Mouse (Mus musculus): ENCODE data around the gene Cnot8.

Gene Cnot8

DNA sequence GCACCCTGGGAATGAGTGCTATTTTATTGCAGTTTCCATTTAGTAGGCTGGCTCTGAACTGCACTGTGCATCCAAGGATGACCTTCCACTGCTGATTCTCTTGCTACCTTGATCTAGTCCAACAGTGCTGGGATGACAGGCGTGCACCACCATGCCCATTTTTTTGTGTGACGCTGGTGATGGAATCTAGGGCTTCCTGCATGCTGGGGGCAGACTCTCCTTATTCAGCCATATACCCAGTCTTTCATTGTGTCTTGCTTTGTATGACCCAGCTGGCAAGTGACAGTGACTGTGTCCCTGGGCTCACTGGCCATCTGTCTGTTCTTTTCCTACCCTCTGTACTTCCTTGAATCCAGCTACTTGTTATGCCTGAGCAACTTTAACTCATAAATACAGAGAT, 19.8 kb downstream of the Cnot8 start:
- no peak for DNase-seq (ENCODE audit: low read depth, low spot score)
- H3K36me3 ChIP-seq (ENCODE audit: control insufficient read depth, insufficient read depth, low read length, poor library complexity, severe bottlenecking): peaks cover 11% of the 10 kb centered on the region
- no peaks in the 10 kb centered on the region for H3K27me3 ChIP-seq (ENCODE audit: control insufficient read depth, insufficient read depth, low read length, poor library complexity, severe bottlenecking)

DNA sequence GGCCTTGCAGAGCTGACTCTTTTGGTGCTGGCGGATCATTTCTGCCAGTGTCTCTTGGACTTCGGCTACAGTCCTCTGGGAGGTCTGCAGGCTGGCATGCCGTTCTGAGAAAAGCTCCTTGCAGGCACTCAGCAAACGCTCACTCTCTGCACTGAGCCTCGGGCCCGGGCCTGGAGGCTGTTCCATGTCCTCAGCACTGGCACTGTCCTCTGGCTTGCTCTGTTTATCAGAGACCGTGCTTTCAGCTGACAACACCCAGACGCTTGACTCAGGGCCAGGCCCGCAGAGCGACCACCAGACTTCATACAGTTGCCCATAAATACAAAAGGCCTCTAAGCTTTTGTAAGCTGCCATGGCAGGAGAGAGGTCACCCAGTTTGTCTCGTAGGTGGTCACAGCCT, 21.1 kb downstream of the Cnot8 start:
- Histone ChIP-seq H3K36me3 (ENCODE audit: control insufficient read depth, insufficient read depth, low read length, poor library complexity, severe bottlenecking) (peaks cover 12% of the 10 kb centered on the region), H3K27me3 (ENCODE audit: control insufficient read depth, insufficient read depth, low read length, poor library complexity, severe bottlenecking) (no peaks in the 10 kb centered on the region)
- no peak for DNase-seq (ENCODE audit: low read depth, low spot score)

DNA sequence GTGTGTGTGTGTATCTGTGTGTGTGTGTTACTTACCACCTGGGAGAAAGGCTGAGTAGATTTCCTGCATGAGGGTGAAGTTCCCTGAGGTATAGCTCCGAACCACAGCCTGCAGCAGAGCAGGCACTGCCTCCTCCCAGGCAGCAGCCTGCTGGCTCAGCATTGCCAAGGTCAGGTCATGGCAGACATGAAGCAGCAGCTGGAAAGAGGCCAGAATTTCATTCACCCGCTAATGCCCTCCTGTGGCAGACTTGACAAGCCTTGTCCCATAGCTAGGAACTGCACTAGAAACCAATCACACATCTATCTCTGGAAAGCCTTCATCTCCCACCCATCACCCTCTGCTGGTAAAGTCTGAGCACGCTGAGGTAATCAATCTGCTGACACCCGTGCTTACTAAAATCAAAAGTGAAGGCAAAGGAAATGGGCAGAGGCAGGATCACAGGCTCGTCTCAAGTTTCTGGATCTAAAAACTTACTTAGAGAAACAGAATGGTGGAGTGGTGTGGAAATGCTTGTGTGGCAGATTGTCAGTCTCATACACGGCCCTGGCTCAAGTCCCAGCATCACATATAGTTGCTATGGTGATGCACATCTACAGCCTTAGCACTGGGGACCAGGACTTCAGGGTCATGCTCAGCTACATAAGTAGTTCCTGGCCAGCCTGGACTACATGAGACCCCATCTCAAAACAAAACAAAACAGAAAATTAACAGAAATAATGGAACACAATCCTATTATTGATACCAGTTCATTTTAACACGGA, 22.6 kb downstream of the Cnot8 start:
- Histone ChIP-seq H3K36me3 (ENCODE audit: control insufficient read depth, insufficient read depth, low read length, poor library complexity, severe bottlenecking) (peaks cover 8% of the 10 kb centered on the region), H3K27me3 (ENCODE audit: control insufficient read depth, insufficient read depth, low read length, poor library complexity, severe bottlenecking) (no peaks in the 10 kb centered on the region)
- DNase-seq (ENCODE audit: low read depth, low spot score): no peak

DNA sequence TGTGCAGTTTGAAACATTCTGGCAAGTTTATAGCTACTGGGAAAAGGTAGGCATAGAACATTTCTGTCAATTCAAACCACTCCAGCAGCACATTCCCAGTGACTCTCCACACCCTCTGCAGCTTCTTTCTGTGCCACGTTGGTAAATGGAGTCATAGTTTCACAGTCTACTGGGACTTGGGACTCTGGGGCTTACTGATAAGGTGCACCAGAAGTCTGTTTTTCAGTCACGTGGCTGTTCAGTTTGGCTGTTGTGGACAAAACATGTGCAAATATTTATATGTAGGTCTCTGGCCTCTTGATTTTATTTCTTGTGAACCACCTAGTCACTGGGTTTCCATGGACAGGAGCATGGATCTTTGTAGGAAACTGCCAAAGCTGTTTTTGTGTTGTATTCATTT, 23.6 kb downstream of the Cnot8 start:
- H3K27me3 ChIP-seq (ENCODE audit: control insufficient read depth, insufficient read depth, low read length, poor library complexity, severe bottlenecking): no peaks in the 10 kb centered on the region
- DNase-seq (ENCODE audit: low read depth, low spot score): no peak
- peaks cover 8% of the 10 kb centered on the region for H3K36me3 ChIP-seq (ENCODE audit: control insufficient read depth, insufficient read depth, low read length, poor library complexity, severe bottlenecking)

DNA sequence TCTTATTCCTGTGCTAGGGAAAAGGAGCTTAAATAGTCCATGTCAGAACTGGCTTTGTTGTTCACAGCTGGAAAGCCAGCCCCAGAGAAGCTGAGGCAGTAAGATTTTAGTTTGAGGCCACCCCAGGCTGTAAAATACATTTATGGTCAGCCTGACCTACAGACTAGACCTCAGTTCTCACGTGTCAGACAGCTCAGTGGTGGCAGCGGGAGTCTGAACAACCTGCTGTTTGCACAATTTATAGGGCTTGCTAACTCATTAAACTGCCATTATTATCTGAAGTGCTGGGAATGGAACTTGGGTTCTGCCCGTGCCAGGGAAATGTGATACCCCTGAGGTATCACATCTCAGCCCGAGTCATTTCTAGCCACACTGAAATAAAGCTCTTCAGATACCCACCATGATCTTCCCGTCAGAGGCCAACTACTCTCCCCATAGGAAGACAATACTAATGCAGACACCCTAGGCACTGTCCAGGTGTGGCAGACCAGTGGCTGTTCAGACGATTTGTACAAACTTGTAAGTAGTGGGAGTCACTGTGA, 25.4 kb downstream of the Cnot8 start:
- peaks cover 9% of the 10 kb centered on the region for H3K36me3 ChIP-seq (ENCODE audit: control insufficient read depth, insufficient read depth, low read length, poor library complexity, severe bottlenecking)
- no peaks in the 10 kb centered on the region for H3K27me3 ChIP-seq (ENCODE audit: control insufficient read depth, insufficient read depth, low read length, poor library complexity, severe bottlenecking)
- no peak for DNase-seq (ENCODE audit: low read depth, low spot score)

DNA sequence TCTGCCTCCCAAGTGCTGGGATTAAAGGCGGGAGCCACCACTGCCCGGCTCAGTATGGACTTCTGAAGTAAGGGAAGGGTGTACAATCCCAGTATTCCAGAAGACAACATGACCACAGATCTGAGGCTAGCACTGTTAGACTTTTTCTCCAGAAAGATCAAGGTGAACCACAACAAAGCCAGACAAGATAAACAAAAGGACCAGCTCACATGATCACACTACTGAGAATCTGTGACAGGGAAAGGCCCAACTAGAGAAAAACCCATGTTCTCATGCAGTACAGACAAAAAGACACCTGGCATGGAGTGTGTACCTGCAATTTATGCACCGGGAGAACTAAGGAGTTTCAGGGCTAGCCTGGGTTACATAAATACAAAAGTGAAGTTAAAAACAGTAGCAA, 28.1 kb downstream of the Cnot8 start:
- DNase-seq (ENCODE audit: low read depth, low spot score): no peak
- Histone ChIP-seq H3K36me3 (ENCODE audit: control insufficient read depth, insufficient read depth, low read length, poor library complexity, severe bottlenecking) (peaks cover 8% of the 10 kb centered on the region), H3K27me3 (ENCODE audit: control insufficient read depth, insufficient read depth, low read length, poor library complexity, severe bottlenecking) (no peaks in the 10 kb centered on the region)

DNA sequence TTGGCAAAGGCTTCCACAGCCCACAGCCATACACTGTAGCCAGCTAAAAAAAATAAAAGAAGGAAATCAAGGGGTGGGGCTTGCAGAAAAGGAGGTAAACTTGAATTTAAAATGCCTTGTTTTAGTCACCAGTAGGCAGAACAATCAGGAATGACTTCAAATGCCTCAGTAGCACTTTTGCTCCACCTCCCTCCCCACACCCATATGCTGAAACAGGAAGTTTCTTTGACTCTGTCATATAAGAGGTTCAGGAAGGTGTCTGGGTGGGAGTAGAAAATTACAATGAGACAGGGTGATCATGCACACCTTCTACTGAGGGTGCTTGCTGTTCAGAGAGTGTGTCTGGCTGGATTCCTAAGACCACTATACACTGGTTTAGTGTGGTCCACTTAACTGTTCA, 30.9 kb downstream of the Cnot8 start:
- no peak for DNase-seq (ENCODE audit: low read depth, low spot score)
- peaks cover 4% of the 10 kb centered on the region for H3K36me3 ChIP-seq (ENCODE audit: control insufficient read depth, insufficient read depth, low read length, poor library complexity, severe bottlenecking)
- no peaks in the 10 kb centered on the region for H3K27me3 ChIP-seq (ENCODE audit: control insufficient read depth, insufficient read depth, low read length, poor library complexity, severe bottlenecking)

DNA sequence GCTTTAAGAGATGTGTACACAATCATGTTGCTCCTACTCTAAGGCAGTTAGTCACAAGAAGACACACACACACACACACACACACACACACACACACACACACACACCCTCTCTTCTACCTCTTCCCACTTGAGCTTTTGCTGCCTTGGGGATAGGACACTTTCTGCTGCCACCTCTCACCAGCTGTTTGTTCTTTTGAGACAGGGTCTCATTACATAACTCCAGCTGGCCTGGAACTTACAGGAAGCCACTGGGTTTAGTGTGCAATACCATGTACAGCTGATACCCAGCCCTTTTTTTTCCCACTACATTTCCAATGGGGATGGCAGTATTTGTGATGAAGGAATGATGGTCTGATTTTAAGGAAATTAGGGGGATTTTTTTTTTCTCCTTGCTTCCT, 31.3 kb downstream of the Cnot8 start:
- no peak for DNase-seq (ENCODE audit: low read depth, low spot score)
- H3K27me3 ChIP-seq (ENCODE audit: control insufficient read depth, insufficient read depth, low read length, poor library complexity, severe bottlenecking): no peaks in the 10 kb centered on the region
- peaks cover 2% of the 10 kb centered on the region for H3K36me3 ChIP-seq (ENCODE audit: control insufficient read depth, insufficient read depth, low read length, poor library complexity, severe bottlenecking)

DNA sequence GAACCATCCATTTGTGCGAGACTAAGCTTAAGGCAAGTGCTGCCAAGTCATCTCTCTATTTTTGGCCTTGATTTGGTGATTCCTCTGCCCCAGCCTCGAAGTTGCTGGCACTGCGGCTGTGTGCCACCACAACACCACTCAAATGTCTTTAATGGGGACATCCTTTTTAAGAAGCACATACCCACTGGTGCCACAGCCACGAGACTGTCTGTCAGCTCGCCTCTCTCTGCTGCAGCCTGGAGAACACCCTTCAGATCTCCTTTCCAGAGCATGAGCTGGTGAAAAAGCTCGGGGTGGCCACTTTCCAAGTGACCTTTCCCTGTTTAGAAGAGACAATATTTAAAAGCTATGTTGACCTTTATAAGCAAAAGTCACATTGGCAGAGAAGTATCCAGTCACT, 32.7 kb downstream of the Cnot8 start:
- DNase-seq (ENCODE audit: low read depth, low spot score): no peak
- Histone ChIP-seq H3K36me3 (ENCODE audit: control insufficient read depth, insufficient read depth, low read length, poor library complexity, severe bottlenecking) (peaks cover 2% of the 10 kb centered on the region), H3K27me3 (ENCODE audit: control insufficient read depth, insufficient read depth, low read length, poor library complexity, severe bottlenecking) (no peaks in the 10 kb centered on the region)

DNA sequence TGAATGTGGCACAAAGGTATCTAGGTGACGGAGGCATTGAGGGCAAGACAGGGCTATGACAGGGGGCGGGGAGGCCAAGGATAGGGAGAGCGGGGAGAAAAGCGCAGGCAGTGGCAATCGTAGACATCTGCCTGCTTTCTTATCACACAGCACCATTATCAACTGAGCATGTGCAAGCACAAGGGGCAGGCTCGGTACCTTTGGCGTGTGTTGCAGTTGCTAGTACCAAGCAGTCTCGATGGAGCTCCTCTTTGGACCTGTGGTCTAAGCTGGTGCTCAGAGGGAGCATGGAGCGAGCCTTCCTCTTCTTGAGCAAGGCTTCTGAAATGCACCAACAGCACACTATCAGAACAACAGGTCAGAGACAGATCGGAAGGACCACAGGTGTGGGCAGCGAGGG, 34.9 kb downstream of the Cnot8 start:
- Histone ChIP-seq H3K36me3 (ENCODE audit: control insufficient read depth, insufficient read depth, low read length, poor library complexity, severe bottlenecking) (peaks cover 2% of the 10 kb centered on the region), H3K27me3 (ENCODE audit: control insufficient read depth, insufficient read depth, low read length, poor library complexity, severe bottlenecking) (no peaks in the 10 kb centered on the region)
- DNase-seq (ENCODE audit: low read depth, low spot score): no peak

DNA sequence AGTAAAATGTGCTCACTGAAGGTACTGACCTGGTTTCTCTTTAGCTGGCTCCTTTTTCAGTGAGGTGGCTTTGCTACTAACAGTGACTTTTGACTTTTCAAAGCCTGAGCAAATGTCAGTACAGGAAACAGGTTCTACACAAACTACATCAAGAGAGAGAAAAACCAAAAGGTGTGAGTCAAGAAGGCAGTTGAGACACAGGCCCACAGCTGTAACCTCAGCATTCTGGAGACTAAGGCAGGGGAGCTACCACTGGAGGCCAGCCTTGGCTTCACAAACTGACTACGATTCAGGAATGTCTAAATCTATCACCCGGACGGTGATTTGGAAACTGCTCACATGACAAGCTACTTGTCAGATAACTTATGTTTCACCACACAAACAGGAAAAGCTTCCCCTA, 35.5 kb downstream of the Cnot8 start:
- peaks cover 2% of the 10 kb centered on the region for H3K36me3 ChIP-seq (ENCODE audit: control insufficient read depth, insufficient read depth, low read length, poor library complexity, severe bottlenecking)
- H3K27me3 ChIP-seq (ENCODE audit: control insufficient read depth, insufficient read depth, low read length, poor library complexity, severe bottlenecking): no peaks in the 10 kb centered on the region
- no peak for DNase-seq (ENCODE audit: low read depth, low spot score)

DNA sequence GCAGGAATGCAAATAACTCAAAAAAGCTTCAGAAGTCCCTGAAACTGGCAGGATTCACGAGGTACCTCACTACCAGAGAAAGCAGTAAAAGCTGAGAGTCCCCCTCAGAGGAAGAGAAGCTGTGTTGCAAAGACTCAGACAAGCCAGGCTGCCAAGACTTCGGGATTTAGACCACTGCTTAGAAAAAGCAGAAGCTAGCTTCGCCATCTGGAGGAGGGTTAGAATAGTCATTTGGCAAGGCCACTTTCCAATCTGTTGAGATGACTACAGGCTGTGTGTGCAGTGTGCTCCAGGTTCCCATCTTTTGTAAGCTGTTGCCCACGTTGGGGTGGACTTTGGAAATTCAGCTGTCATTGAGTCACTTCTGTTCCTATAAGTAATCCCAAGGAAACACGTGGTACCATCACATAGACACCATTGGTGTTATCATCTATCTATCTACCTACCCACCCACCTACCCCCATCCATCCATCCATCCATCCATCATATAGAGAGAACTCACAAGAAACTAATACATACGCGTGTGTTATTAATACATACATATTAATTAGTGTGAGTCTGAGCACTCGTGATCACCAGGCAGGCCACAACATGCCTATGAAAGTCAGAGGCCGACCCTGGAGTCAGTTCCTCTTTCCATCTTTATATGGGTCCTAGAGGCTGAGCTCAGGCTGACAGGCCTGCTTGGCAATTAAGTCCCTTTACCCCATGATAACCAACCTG, 39.9 kb downstream of the Cnot8 start:
- Histone ChIP-seq H3K27me3 (ENCODE audit: control insufficient read depth, insufficient read depth, low read length, poor library complexity, severe bottlenecking) (no peaks in the 10 kb centered on the region), H3K36me3 (ENCODE audit: control insufficient read depth, insufficient read depth, low read length, poor library complexity, severe bottlenecking) (peaks cover 9% of the 10 kb centered on the region)
- DNase-seq (ENCODE audit: low read depth, low spot score): peak; percentile 8

DNA sequence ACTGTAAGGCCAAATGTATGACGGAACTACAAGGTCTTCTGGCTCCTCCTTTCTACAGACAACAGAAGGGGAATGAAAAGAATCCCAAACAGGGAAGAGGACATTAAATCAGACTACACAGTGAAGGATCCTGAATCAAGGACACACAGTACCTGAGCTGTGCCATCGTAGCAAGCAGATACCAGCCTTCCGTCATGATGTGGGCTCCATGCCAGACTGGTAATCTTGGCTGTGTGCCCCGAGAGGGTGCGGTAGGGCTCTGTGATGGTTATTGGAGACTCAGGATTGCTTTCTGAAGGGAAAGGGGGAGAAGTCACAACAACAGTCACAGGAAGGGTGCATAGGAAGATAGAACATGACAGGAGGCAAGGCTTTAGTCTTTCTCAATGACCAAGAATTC, 42.3 kb downstream of the Cnot8 start:
- no peaks in the 10 kb centered on the region; the same call in 1 of the 2 replicates for H3K27me3 ChIP-seq (ENCODE audit: control insufficient read depth, insufficient read depth, low read length, poor library complexity, severe bottlenecking)
- peaks cover 9% of the 10 kb centered on the region for H3K36me3 ChIP-seq (ENCODE audit: control insufficient read depth, insufficient read depth, low read length, poor library complexity, severe bottlenecking)
- no peak for DNase-seq (ENCODE audit: low read depth, low spot score)

DNA sequence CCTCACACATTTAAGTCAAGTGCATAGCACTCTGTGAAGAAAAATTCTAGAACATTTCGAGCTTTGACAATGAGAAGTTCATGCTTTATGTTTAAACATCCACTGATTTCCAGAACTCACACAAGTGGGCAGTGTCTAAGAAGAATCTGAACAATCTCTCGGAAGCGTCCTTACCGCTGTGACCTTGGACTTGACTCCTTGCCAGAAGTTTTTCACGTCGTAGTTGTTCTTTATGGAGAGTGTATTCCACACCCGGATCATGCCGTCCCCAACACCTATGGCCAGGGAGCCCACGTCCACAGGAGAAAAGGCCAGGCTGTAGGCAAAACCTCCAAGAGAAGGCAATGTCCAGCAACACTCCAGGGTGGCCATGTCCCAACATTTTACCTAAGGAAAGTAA, 51.5 kb downstream of the Cnot8 start:
- peaks cover 7% of the 10 kb centered on the region for H3K36me3 ChIP-seq (ENCODE audit: control insufficient read depth, insufficient read depth, low read length, poor library complexity, severe bottlenecking)
- no peak for DNase-seq (ENCODE audit: low read depth, low spot score)
- no peaks in the 10 kb centered on the region; the same call in 1 of the 2 replicates for H3K27me3 ChIP-seq (ENCODE audit: control insufficient read depth, insufficient read depth, low read length, poor library complexity, severe bottlenecking)

DNA sequence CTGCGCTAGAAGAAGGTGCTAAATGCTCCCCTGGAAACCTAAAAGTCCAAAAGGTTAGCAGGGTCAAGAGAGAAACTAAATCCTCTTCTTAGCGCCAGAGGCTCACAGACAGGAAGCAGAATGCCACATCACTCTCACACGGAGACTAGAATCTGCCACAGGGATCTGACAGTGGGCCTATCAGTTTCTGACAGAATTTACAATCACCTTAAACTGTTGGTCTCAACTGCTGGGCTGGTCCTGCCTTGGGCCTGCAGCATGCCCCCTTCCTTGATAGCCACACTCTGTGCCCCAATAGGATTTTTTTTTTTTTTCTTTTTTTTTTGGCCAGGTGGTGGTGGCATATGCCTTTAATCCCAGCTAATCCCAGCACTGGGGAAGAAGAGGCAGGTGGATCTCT, 52.9 kb downstream of the Cnot8 start:
- H3K36me3 ChIP-seq (ENCODE audit: control insufficient read depth, insufficient read depth, low read length, poor library complexity, severe bottlenecking): peaks cover 7% of the 10 kb centered on the region
- no peaks in the 10 kb centered on the region for H3K27me3 ChIP-seq (ENCODE audit: control insufficient read depth, insufficient read depth, low read length, poor library complexity, severe bottlenecking)

More for the DNA sequence above, 52.9 kb downstream of the Cnot8 start:
- no peak for DNase-seq (ENCODE audit: low read depth, low spot score)
